Mouse (Mus musculus): ENCODE data around the gene Trmt11. TPM values are rescaled to one million over a fixed set of nuclear protein-coding genes. Genes with fewer than 3 reads are reported as not detected.
A peak's percentile ranks its signal among the peaks of the same experiment; 100 is the strongest.
"Not testable (repeated sequence)": the region's sequence is repeated elsewhere in the genome, so short reads cannot be mapped to it uniquely, and the experiment has no call there.

Trmt11 gene
- 7.1 and 9.9 TPM in 2 replicates for polyA plus RNA-seq (2012; rRNA removed)
- polyA plus RNA-seq (2014; fragmentation: Nextera tagmentation; extraction: Ambion mirVana): 24.3 and 24.8 TPM in 2 replicates

DNA sequence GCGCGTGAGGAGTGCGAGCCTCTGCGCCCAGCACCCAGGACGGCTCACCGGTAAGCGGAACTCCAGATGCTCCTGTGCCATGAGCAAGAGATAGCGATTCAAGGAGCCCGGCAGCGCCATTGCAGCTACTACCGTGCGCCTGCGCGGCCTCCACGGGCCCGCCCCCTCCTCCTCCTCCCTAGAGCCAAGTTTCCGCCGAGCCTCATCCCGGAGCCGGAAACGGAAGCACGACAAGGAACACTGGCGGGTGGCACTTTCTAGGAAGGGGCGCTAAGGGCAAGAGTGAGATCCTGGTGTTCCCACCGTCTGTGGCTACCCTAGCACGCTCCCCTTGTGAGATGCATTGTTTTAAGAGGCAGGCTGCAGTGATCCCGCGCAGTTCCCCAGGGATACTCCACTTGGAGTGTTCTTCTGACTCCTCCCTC is at the start of gene Trmt11:
TSS of gene Trmt11 (minus strand) at position 208 of the 425 bp plus-strand sequence.
- Histone ChIP-seq H3K4me2 (replicated peaks; ENCODE audit: low read depth, low read length, severe bottlenecking) (peak within 1 kb of the TSS; percentile 56), H3K4me1 (ENCODE audit: control insufficient read depth, insufficient read depth, low read length) (peaks cover 9% of the 10 kb centered on the region), H3K9ac (ENCODE audit: low read depth, low read length, severe bottlenecking) (peak within 1 kb of the TSS; percentile 86), H3K36me3 (ENCODE audit: control insufficient read depth, insufficient read depth, low read length) (peaks cover 16% of the 10 kb centered on the region), H3K27ac (replicated peaks; ENCODE audit: low read depth, low read length) (peak within 1 kb of the TSS; percentile 81), H3K27me3 (ENCODE audit: control insufficient read depth, insufficient read depth, low read length) (no peaks in the 10 kb centered on the region), H3K4me3 (replicated peaks; ENCODE audit: low read length) (peak within 1 kb of the TSS; percentile 62), H3K9me3 (ENCODE audit: control insufficient read depth, low read length) (no peaks in the 10 kb centered on the region)
- TF ChIP-seq POLR2A (IDR thresholded peaks at IDR 0.05; ENCODE audit: borderline replicate concordance, extremely low read depth, insufficient read depth, insufficient read length): peak; percentile 75; the same call in 1 of the 2 replicates
- DNase-seq (ENCODE audit: low spot score) (peak; percentile 89), ATAC-seq (ENCODE audit: low FRiP score, low read depth) (peak; percentile 98)
- 2% methylated on average over 22 of the region's 28 CpGs for WGBS

DNA sequence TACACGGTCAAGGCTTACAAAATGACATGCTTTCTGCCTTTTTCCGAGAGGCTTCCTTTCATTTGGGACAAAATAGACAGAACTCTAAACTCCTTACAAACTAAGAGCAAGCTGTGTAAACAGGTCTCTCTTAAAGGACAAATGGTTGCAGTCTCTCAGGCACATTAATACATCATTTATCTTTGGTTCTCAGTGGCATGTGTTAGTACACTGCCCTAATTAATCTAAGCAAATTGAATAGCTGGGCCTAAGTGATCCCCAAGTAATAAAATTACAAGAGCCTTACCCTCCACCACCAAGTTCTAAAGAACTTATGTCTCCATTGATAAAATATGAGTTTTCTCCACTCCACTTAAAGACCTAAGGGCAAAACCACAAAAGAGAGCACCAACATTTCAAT is 47.1 kb upstream of the Trmt11 start:
- 65% methylated on average over 2 of the region's 2 CpGs for WGBS
- ATAC-seq (ENCODE audit: low FRiP score, low read depth) (no peak), DNase-seq (ENCODE audit: low spot score) (no peak)
- no peaks in the 10 kb centered on the region for H3K9me3 ChIP-seq (ENCODE audit: control insufficient read depth, low read length)
- no peak overlapping the region for H3K4me2 ChIP-seq (replicated peaks; ENCODE audit: low read depth, low read length, severe bottlenecking)
- no peaks in the 10 kb centered on the region for H3K27me3 ChIP-seq (ENCODE audit: control insufficient read depth, insufficient read depth, low read length)
- H3K4me3 ChIP-seq (replicated peaks; ENCODE audit: low read length): no peak overlapping the region
- H3K4me1 ChIP-seq (ENCODE audit: control insufficient read depth, insufficient read depth, low read length): no peaks in the 10 kb centered on the region
- H3K27ac ChIP-seq (replicated peaks; ENCODE audit: low read depth, low read length): no peak overlapping the region
- no peak for TF ChIP-seq POLR2A (IDR thresholded peaks at IDR 0.05; ENCODE audit: borderline replicate concordance, extremely low read depth, insufficient read depth, insufficient read length)
- no peak overlapping the region for H3K9ac ChIP-seq (ENCODE audit: low read depth, low read length, severe bottlenecking)
- H3K36me3 ChIP-seq (ENCODE audit: control insufficient read depth, insufficient read depth, low read length): peaks cover 16% of the 10 kb centered on the region

DNA sequence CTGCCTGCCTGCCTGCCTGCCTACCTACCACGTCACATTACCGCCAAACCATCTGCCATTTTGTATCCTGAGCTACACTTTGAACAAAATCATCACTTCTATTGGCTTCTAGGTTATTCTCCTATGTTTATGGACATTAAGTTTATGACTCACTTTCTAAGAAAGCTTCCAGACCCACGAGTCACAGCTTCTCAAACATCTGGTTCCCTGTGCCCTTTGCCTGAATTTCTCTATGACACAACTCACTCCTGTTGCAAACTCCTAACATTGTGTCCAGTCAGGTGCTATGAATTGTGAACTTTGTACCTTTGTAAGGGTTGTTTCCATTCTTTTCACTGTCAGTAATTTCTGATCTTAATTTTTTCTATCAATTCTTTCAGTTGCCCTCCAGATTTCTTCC is 37.7 kb upstream of the Trmt11 start:
- Histone ChIP-seq H3K4me2 (replicated peaks; ENCODE audit: low read depth, low read length, severe bottlenecking) (no peak overlapping the region), H3K9me3 (ENCODE audit: control insufficient read depth, low read length) (no peaks in the 10 kb centered on the region), H3K36me3 (ENCODE audit: control insufficient read depth, insufficient read depth, low read length) (no peaks in the 10 kb centered on the region), H3K9ac (ENCODE audit: low read depth, low read length, severe bottlenecking) (no peak overlapping the region), H3K27me3 (ENCODE audit: control insufficient read depth, insufficient read depth, low read length) (no peaks in the 10 kb centered on the region), H3K4me1 (ENCODE audit: control insufficient read depth, insufficient read depth, low read length) (no peaks in the 10 kb centered on the region), H3K4me3 (replicated peaks; ENCODE audit: low read length) (no peak overlapping the region), H3K27ac (replicated peaks; ENCODE audit: low read depth, low read length) (no peak overlapping the region)
- 76% methylated on average over 3 of the region's 3 CpGs for WGBS
- no peak for DNase-seq (ENCODE audit: low spot score)
- TF ChIP-seq POLR2A (IDR thresholded peaks at IDR 0.05; ENCODE audit: borderline replicate concordance, extremely low read depth, insufficient read depth, insufficient read length): no peak
- ATAC-seq (ENCODE audit: low FRiP score, low read depth): no peak

DNA sequence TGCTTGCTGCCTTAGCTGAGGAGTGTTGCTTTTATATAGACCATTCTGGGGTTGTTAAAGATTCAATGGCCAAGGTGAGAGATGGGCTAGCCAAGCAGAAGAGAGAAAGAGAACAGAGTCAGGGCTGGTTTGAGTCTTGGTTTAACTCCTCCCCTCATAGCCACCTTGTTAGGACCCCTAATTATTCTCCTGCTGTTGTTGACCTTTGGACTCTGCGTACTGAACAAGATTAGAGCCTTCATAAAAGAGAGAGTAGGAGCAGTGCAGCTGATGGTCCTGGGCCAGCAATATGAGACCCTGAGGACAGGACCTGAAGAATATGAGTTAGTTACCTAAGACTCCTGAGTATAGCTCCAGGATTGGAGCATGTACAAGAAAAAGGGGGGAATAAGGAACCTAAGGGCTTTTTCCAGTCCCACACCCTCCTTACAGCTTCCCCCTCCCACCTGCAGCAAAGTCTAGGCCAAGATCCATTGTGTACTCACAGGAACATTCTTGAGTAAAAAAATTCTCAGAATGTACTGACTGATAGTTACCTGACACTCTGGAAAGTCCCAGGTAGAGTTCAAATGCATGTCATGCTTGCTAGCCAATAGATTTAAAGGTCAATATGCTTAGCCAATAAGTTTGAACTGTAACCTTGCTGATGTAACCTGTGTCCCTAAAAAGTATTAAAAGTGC is 36.1 kb upstream of the Trmt11 start:
- not testable (repeated sequence) for H3K4me2 ChIP-seq (replicated peaks; ENCODE audit: low read depth, low read length, severe bottlenecking); H3K9ac ChIP-seq (ENCODE audit: low read depth, low read length, severe bottlenecking); H3K27me3 ChIP-seq (ENCODE audit: control insufficient read depth, insufficient read depth, low read length); DNase-seq (ENCODE audit: low spot score); H3K27ac ChIP-seq (replicated peaks; ENCODE audit: low read depth, low read length); H3K4me1 ChIP-seq (ENCODE audit: control insufficient read depth, insufficient read depth, low read length); H3K9me3 ChIP-seq (ENCODE audit: control insufficient read depth, low read length); H3K4me3 ChIP-seq (replicated peaks; ENCODE audit: low read length); H3K36me3 ChIP-seq (ENCODE audit: control insufficient read depth, insufficient read depth, low read length); ATAC-seq (ENCODE audit: low FRiP score, low read depth)
- WGBS: 57% methylated on average over 1 of the region's 1 CpGs

DNA sequence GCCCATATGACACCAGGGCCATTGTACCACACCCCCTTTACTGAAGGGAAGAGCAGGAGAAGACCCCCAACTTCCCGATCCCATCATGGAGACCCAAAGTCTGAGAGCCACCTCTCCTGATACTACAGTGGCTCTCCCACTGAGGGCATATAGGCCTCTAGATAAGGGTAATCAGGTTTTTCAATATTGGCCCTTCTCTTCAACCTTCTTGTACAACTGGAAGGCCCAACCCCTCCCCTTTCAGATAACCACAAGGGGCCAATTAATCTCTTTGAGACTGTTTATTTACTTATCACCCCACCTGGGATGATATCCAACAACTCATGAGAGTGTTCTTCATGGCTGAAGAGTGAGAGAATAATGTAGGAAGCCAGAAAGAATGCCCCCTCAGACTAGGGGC is 32.2 kb upstream of the Trmt11 start:
- Histone ChIP-seq H3K4me1 (ENCODE audit: control insufficient read depth, insufficient read depth, low read length) (no peaks in the 10 kb centered on the region), H3K9ac (ENCODE audit: low read depth, low read length, severe bottlenecking) (no peak overlapping the region), H3K4me2 (replicated peaks; ENCODE audit: low read depth, low read length, severe bottlenecking) (no peak overlapping the region), H3K9me3 (ENCODE audit: control insufficient read depth, low read length) (no peaks in the 10 kb centered on the region), H3K27me3 (ENCODE audit: control insufficient read depth, insufficient read depth, low read length) (no peaks in the 10 kb centered on the region), H3K27ac (replicated peaks; ENCODE audit: low read depth, low read length) (no peak overlapping the region), H3K4me3 (replicated peaks; ENCODE audit: low read length) (no peak overlapping the region), H3K36me3 (ENCODE audit: control insufficient read depth, insufficient read depth, low read length) (no peaks in the 10 kb centered on the region)
- DNase-seq (ENCODE audit: low spot score) (no peak), ATAC-seq (ENCODE audit: low FRiP score, low read depth) (no peak)
- TF ChIP-seq POLR2A (IDR thresholded peaks at IDR 0.05; ENCODE audit: borderline replicate concordance, extremely low read depth, insufficient read depth, insufficient read length): no peak
- WGBS: 79% methylated on average over 1 of the region's 1 CpGs

All from limb, embryonic 14.5 days (tissue).